Mouse (Mus musculus): ENCODE measurements around the gene Gna11. TPM values are rescaled to one million over a fixed set of nuclear protein-coding genes. Genes with fewer than 3 reads are reported as not detected.

Gna11 gene
- total RNA-seq, 1 experiment, result 53.4 TPM

DNA sequence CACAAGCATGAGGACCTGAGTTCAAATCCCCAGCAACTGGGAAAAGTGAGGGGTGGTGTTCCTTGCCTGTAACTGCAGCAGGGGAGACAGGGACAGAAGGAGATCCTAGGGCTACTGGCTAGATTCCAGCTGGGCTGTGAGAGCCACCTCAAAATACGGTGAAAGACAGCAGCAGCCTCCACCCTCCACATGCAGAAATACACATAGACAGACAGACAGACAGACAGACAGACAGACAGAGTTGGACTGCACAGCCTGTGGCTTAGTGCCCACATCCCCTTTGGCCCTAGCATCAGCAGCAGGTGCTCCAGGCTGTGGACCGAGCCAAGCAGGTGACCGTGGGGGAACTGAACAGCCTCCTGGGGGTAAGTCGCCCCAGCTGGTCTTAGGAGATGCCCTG lies 35.0 kb upstream of the Gna11 start:
- H3K36me3 ChIP-seq (ENCODE audit: control insufficient read depth, insufficient read depth, low read length, poor library complexity, severe bottlenecking), result no peaks in the 10 kb centered on the region
- TF ChIP-seq ZC3H11A (IDR thresholded peaks at IDR 0.05; ENCODE audit: borderline replicate concordance, low read depth, low read length) (no peak), CHD2 (IDR thresholded peaks at IDR 0.05; ENCODE audit: low read depth, low read length) (no peak), HCFC1 (IDR thresholded peaks at IDR 0.05; ENCODE audit: borderline replicate concordance, insufficient read depth, low read length) (no peak), MAFK (IDR thresholded peaks at IDR 0.05; ENCODE audit: insufficient read depth, low read depth, low read length) (no peak), ZNF384 (IDR thresholded peaks at IDR 0.05; ENCODE audit: low read depth, low read length) (no peak)
- no peaks in the 10 kb centered on the region for H3K9me3 ChIP-seq (ENCODE audit: control insufficient read depth, insufficient read depth, low read depth, low read length)
- H3K27ac ChIP-seq (ENCODE audit: insufficient read depth, low read depth, low read length, poor library complexity, severe bottlenecking), result no peak overlapping the region
- in situ Hi-C loops (cut with MboI; ENCODE audit: low sequenced_read_pairs in 2 of 2, unreplicated experiment in 2 of 2), result no loop called here
- no peak for DNase-seq (ENCODE audit: low read depth, low spot score)
- H3K9ac ChIP-seq (ENCODE audit: insufficient read depth, low read depth, low read length, poor library complexity, severe bottlenecking), result no peak overlapping the region
- H3K4me1 ChIP-seq (ENCODE audit: control insufficient read depth in 2 of 2, insufficient read depth in 2 of 2, low read length in 2 of 2, poor library complexity in 1 of 2), result peaks cover 0 to 5% of the 10 kb centered on the region in 2 experiments; a peak in 1 of 4 replicates
- H3K4me3 ChIP-seq (ENCODE audit: insufficient read depth in 1 of 2, low read depth in 1 of 2, low read length in 2 of 2, poor library complexity in 1 of 2, severe bottlenecking in 1 of 2), result peak overlapping the region in 1 of 2 experiments; percentile 38; a peak in 2 of 4 replicates

DNA sequence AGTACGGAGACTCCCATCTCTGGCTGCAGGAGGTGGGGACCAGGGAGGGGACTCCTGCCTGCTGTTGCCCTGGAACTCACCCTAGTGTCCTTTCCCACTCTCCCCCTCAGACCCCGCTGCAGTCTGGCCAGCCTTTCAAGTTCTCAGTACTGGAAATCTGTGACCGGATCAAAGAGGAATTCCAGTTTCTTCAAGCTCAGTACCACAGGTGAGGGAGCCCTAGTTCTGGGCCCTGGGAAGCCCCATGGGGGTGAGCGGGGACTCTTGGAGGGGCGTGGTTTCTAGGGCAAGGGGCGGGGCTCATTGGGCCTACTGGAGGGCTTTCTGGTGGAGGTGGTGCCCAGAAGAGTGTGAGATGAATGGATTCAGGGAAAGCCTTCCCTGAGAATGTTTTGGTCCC lies 30.7 kb upstream of the Gna11 start:
- in situ Hi-C loops (cut with MboI; ENCODE audit: low sequenced_read_pairs in 2 of 2, unreplicated experiment in 2 of 2), result no loop called here
- Histone ChIP-seq H3K36me3 (ENCODE audit: control insufficient read depth, insufficient read depth, low read length, poor library complexity, severe bottlenecking) (no peaks in the 10 kb centered on the region), H3K4me3 (ENCODE audit: insufficient read depth in 1 of 2, low read depth in 1 of 2, low read length in 2 of 2, poor library complexity in 1 of 2, severe bottlenecking in 1 of 2) (peak overlapping the region; percentile 52 to 55; a peak in 2 of 4 replicates), H3K27ac (ENCODE audit: insufficient read depth, low read depth, low read length, poor library complexity, severe bottlenecking) (no peak overlapping the region), H3K9ac (ENCODE audit: insufficient read depth, low read depth, low read length, poor library complexity, severe bottlenecking) (no peak overlapping the region), H3K4me1 (ENCODE audit: control insufficient read depth in 2 of 2, insufficient read depth in 2 of 2, low read length in 2 of 2, poor library complexity in 1 of 2) (peaks cover 2 to 20% of the 10 kb centered on the region in 2 experiments; a peak in 2 of 4 replicates), H3K9me3 (ENCODE audit: control insufficient read depth, insufficient read depth, low read depth, low read length) (no peaks in the 10 kb centered on the region)
- TF ChIP-seq HCFC1 (IDR thresholded peaks at IDR 0.05; ENCODE audit: borderline replicate concordance, insufficient read depth, low read length), result no peak
- DNase-seq (ENCODE audit: low read depth, low spot score), result no peak

DNA sequence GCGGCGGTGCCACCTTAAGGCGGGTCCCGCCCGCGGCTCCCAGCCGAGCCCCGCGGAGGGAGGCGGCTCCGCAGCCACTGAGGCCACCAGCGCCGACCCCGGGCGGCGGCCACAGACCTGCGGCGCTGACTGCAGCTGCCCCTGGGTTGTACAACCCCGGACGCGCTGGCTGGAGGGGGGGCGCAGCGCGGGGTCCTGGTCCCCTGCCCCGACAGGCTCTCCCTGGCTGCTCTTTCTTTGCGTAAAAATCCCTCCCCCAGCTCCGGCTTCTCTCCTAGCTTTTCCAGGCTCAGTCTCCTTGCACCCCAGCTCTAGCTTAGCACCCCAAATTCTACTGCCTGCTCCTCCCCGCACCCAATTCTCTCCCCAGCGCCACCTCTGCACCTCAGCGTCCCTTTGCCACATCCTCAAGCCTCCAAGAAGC lies 30.2 kb upstream of the Gna11 start:
- H3K9ac ChIP-seq (ENCODE audit: insufficient read depth, low read depth, low read length, poor library complexity, severe bottlenecking), result peak overlapping the region; percentile 32; the same call in 1 of the 2 replicates
- H3K36me3 ChIP-seq (ENCODE audit: control insufficient read depth, insufficient read depth, low read length, poor library complexity, severe bottlenecking), result no peaks in the 10 kb centered on the region
- H3K9me3 ChIP-seq (ENCODE audit: control insufficient read depth, insufficient read depth, low read depth, low read length), result no peaks in the 10 kb centered on the region
- H3K4me3 ChIP-seq (ENCODE audit: insufficient read depth in 1 of 2, low read depth in 1 of 2, low read length in 2 of 2, poor library complexity in 1 of 2, severe bottlenecking in 1 of 2), result peak overlapping the region; percentile 52 to 55; a peak in 3 of 4 replicates
- in situ Hi-C loops (cut with MboI; ENCODE audit: low sequenced_read_pairs in 2 of 2, unreplicated experiment in 2 of 2), result no loop called here
- TF ChIP-seq CHD2 (IDR thresholded peaks at IDR 0.05; ENCODE audit: low read depth, low read length) (no peak), MAFK (IDR thresholded peaks at IDR 0.05; ENCODE audit: insufficient read depth, low read depth, low read length) (no peak), HCFC1 (IDR thresholded peaks at IDR 0.05; ENCODE audit: borderline replicate concordance, insufficient read depth, low read length) (no peak), ZNF384 (IDR thresholded peaks at IDR 0.05; ENCODE audit: low read depth, low read length) (no peak), ZC3H11A (IDR thresholded peaks at IDR 0.05; ENCODE audit: borderline replicate concordance, low read depth, low read length) (no peak)
- peaks cover 2 to 19% of the 10 kb centered on the region in 2 experiments; a peak in 2 of 4 replicates for H3K4me1 ChIP-seq (ENCODE audit: control insufficient read depth in 2 of 2, insufficient read depth in 2 of 2, low read length in 2 of 2, poor library complexity in 1 of 2)
- DNase-seq (ENCODE audit: low read depth, low spot score), result no peak
- no peak overlapping the region for H3K27ac ChIP-seq (ENCODE audit: insufficient read depth, low read depth, low read length, poor library complexity, severe bottlenecking)

DNA sequence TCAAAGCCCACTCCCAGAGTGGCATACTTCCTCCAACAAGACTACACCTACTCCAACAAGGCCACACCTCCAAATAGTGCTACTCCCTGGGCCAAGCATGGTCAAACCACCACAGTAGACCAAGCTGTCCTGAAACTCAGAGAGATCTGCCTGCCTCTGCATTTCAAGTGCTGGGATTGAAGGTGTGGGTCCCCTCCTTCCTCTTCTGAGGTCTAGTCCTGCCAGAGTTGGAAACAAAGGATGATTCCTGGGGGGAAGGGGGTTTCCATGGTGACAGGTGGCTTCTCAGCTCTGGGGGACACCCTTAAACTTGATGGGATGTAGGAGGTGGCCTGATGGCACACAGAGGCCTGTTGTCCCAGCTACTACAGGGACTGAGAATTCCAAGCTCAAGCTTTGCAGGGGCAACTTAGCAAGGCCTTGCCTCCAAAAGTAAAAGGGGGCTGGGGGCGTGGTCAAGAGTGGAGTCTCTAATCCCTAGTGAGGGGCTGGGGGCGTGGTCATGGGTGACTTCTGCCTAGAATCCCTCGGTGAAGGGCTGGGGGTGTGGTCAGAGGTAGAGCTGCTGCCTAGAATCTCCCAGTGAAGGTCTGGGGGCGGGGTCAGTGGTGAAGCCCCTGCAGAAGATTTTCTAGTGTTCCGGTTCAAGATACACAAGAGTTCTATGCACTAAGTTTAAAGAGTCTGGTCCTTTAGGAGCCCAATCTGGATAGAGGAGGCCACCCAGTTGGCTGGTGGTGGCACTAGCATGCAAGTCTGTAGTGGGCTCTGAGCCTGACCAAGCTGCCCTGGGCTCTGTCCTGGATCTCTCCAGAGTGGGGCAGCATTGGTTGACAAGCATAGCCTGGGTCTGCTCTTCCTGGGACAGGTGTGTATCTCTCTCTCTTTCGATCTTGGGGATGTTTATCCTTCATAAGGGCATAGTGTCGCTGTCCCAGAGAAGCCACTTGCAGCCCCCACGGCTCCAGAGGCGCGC lies 29.4 kb upstream of the Gna11 start, which contains the start of gene Tle2:
Tle2 (plus strand) TSS at position 481 of the 976 bp plus-strand sequence.
- Histone ChIP-seq H3K9me3 (ENCODE audit: control insufficient read depth, insufficient read depth, low read depth, low read length) (no peaks in the 10 kb centered on the region), H3K27ac (ENCODE audit: insufficient read depth, low read depth, low read length, poor library complexity, severe bottlenecking) (no peak within 1 kb of the TSS), H3K4me1 (ENCODE audit: control insufficient read depth in 2 of 2, insufficient read depth in 2 of 2, low read length in 2 of 2, poor library complexity in 1 of 2) (peaks cover 2 to 20% of the 10 kb centered on the region in 2 experiments; a peak in 2 of 4 replicates), H3K9ac (ENCODE audit: insufficient read depth, low read depth, low read length, poor library complexity, severe bottlenecking) (peak within 1 kb of the TSS; percentile 32; the same call in 1 of the 2 replicates), H3K36me3 (ENCODE audit: control insufficient read depth, insufficient read depth, low read length, poor library complexity, severe bottlenecking) (no peaks in the 10 kb centered on the region), H3K4me3 (ENCODE audit: insufficient read depth in 1 of 2, low read depth in 1 of 2, low read length in 2 of 2, poor library complexity in 1 of 2, severe bottlenecking in 1 of 2) (peak within 1 kb of the TSS; percentile 52 to 55; a peak in 3 of 4 replicates)
- TF ChIP-seq ZC3H11A (IDR thresholded peaks at IDR 0.05; ENCODE audit: borderline replicate concordance, low read depth, low read length) (no peak), MAFK (IDR thresholded peaks at IDR 0.05; ENCODE audit: insufficient read depth, low read depth, low read length) (no peak)
- in situ Hi-C loops (cut with MboI; ENCODE audit: low sequenced_read_pairs in 2 of 2, unreplicated experiment in 2 of 2), result no loop called here
- DNase-seq (ENCODE audit: low read depth, low spot score), result peak; percentile 52
